Mouse (Mus musculus) intestine, embryonic 14.5 days (tissue): ENCODE data around the gene Iqsec1. TPM values are rescaled to one million over a fixed set of nuclear protein-coding genes. Genes with fewer than 3 reads are reported as not detected.

Experiments used
- ATAC-seq: fragments of 200-750 bp; cut with Nextera tagmentation; replicated peaks from 2 replicates; pipeline ENCODE4 v1.8.0; 2017; ENCODE audit warnings: low read depth, moderate number of reproducible peaks, moderate TSS enrichment, moderate library complexity; ENCODE audit not compliant: low FRiP score, low TSS enrichment
- DNase-seq: peaks from one replicate; pipeline ENCODE4 v3.0.0-alpha.2; 2018; ENCODE audit warnings: low spot score
- H3K27ac ChIP-seq: fragments of 300-500 bp; sonication (generic); 2 replicates; pipeline ENCODE4 v1.5.1; 2014; ENCODE audit warnings: low read depth, mild to moderate bottlenecking, control low read depth
- H3K27me3 ChIP-seq: fragments of 300-500 bp; sonication (generic); replicated peaks from 2 replicates; pipeline ENCODE4 v1.6.1; 2014; ENCODE audit warnings: low read length, control low read depth; ENCODE audit not compliant: control insufficient read depth, insufficient read depth
- H3K36me3 ChIP-seq: fragments of 300-500 bp; sonication (generic); 2 replicates; pipeline ENCODE4 v1.6.1; 2014; ENCODE audit warnings: low read length, control low read depth; ENCODE audit not compliant: control insufficient read depth, insufficient read depth
- H3K4me1 ChIP-seq: fragments of 300-500 bp; sonication (generic); replicated peaks from 2 replicates; pipeline ENCODE4 v1.6.1; 2014; ENCODE audit warnings: low read length, control low read depth, mixed read lengths; ENCODE audit not compliant: control insufficient read depth, insufficient read depth
- H3K4me2 ChIP-seq: fragments of 300-500 bp; sonication (generic); 2 replicates; pipeline ENCODE4 v1.6.1; 2014; ENCODE audit warnings: low read length
- H3K4me3 ChIP-seq: fragments of 300-500 bp; sonication (generic); 2 replicates; pipeline ENCODE4 v1.5.1; 2014; ENCODE audit warnings: low read depth, low read length, control low read depth, mixed read lengths
- H3K9ac ChIP-seq: fragments of 300-500 bp; sonication (generic); 2 replicates; pipeline ENCODE4 v1.6.1; 2014; ENCODE audit warnings: mild to moderate bottlenecking, low read length
- H3K9me3 ChIP-seq: fragments of 300-500 bp; sonication (generic); 2 replicates; pipeline ENCODE4 v1.6.1; 2016; ENCODE audit warnings: low read length, control low read depth; ENCODE audit not compliant: control insufficient read depth
- WGBS: fragments of 180-500 bp; shearing (Covaris S2); extraction: QIAGEN DNeasy Blood & Tissue Kit; methylation state at CpG from one replicate; pipeline ENCODE4 v1.1.7; 2014; 5-methylcytosine and 5-hydroxymethylcytosine counted together
- polyA plus RNA-seq: library from polyadenylated mRNA; unstranded; fragments of >200 nt; fragmentation: Nextera tagmentation; extraction: Ambion mirVana; gene quantifications from 2 replicates; pipeline ENCODE4 v1.2.1, GENCODE M21; 2014

Iqsec1 gene
- polyA plus RNA-seq, 1 experiment from 2014 or later, result 13.0 TPM

DNA sequence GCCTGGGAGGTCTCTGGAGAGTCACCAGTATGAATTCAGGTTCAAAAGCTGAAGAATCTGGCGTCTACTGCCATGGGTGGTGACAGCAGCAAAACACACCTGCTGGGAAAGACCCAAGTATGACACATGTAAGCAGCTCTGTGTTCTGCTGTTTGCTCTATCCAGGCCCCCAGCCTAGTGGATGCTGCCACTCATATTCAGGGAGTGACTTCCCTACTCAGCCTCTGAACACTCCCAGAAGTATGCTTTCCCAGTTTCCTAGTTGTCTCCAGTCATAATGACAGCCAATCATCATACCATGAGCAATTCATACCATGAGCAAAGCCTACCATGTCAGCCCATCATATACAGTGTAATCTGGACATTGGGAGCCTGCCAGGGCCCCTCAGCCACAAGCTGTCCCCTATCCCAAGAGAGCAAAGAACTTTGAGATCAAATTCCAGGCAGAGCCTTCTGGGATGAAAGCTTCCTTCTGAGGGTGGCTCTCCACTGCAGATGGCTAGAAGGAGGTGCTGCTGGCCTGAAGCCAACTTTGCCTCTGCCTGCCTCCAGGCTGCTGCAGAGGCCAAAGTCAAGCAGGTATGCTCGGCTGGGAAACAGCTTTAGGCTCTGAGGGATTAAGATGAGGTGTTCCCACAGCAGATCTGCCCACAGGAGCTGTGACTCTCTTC lies 42.8 kb downstream of the Iqsec1 start:
- peak; percentile 62 for ATAC-seq
- peaks cover 4% of the 10 kb centered on the region for H3K4me1 ChIP-seq
- 57% methylated on average over 2 of the region's 2 CpGs for WGBS
- no peak overlapping the region for H3K4me3 ChIP-seq
- H3K27ac ChIP-seq, result no peak overlapping the region
- no peaks in the 10 kb centered on the region for H3K36me3 ChIP-seq
- H3K4me2 ChIP-seq, result no peak overlapping the region
- peak; percentile 67 for DNase-seq
- no peak overlapping the region for H3K9ac ChIP-seq
- H3K9me3 ChIP-seq, result no peaks in the 10 kb centered on the region
- no peaks in the 10 kb centered on the region for H3K27me3 ChIP-seq

DNA sequence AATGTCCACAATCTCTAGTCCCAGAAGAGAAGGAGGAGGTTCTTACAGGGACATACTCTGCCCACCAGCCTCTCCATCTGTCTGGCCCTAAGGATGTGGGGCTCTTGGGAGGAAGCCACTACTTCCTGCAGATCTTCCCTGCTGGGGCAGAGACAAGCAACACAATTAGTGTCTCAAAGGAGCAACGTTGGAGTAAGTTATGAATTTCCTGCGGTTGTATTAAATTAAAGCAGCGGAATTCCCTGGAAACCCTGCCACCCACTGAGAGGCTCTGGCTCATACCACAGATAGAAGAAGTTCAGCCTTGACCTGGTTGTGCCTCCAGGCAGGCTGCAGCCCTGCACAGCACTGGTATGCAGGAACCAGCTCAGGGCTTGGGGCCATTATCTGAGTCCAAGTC lies 47.2 kb downstream of the Iqsec1 start:
- no peaks in the 10 kb centered on the region for H3K36me3 ChIP-seq
- no peaks in the 10 kb centered on the region for H3K9me3 ChIP-seq
- ATAC-seq (no peak), DNase-seq (no peak)
- H3K4me3 ChIP-seq, result no peak overlapping the region
- no peaks in the 10 kb centered on the region for H3K27me3 ChIP-seq
- H3K4me1 ChIP-seq, result peaks cover 12% of the 10 kb centered on the region
- H3K27ac ChIP-seq, result no peak overlapping the region
- 42% methylated on average over 3 of the region's 3 CpGs for WGBS
- H3K9ac ChIP-seq, result no peak overlapping the region
- H3K4me2 ChIP-seq, result no peak overlapping the region

DNA sequence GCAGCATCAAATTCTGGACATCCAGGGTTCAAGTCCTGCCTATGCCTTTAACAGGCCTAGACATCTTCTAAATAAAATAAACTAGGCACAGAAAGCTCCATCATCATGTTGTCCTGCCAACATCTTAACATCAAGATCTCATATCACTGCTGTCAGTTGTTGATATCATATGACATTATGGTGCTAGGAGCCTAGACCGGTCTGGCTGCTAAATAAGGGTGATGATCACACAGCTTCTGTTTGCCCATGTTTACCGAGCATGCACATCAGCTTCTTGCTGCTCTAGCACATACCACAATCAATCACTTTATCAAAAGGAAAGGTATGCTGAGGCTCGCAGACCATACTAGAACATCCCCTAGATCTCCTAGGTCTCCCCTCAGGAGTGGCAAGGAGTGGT lies 54.8 kb downstream of the Iqsec1 start:
- no peak for ATAC-seq

DNA sequence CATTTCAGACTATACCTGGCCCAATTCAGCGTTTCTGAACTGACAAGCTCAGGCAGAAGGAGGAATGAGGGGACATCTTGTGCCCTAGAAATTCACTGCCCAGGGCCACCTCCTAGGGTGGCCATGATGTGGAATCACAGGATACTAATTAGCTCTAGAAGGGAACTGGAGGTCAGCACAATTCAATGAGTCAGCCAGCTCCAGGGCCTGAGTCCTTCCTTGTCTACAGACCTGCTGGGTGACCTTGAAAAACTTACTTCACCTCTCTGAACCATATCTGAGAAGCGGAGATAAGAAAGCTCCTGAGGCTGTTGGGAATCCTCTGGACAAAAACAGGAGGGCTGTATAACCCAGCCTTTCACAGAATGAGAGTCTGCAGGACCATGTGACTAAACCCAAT lies 59.7 kb downstream of the Iqsec1 start:
- Histone ChIP-seq H3K4me1 (peaks cover 5% of the 10 kb centered on the region), H3K4me2 (no peak overlapping the region), H3K4me3 (no peak overlapping the region), H3K27me3 (no peaks in the 10 kb centered on the region), H3K9me3 (no peaks in the 10 kb centered on the region), H3K27ac (no peak overlapping the region), H3K36me3 (no peaks in the 10 kb centered on the region), H3K9ac (no peak overlapping the region)
- WGBS, result 82% methylated on average over 2 of the region's 2 CpGs
- ATAC-seq (no peak), DNase-seq (no peak)

More for the DNA sequence above, 54.8 kb downstream of the Iqsec1 start:
- Histone ChIP-seq H3K9me3 (no peaks in the 10 kb centered on the region), H3K4me3 (no peak overlapping the region), H3K4me1 (peaks cover 7% of the 10 kb centered on the region; the same call in 1 of the 2 replicates), H3K27ac (no peak overlapping the region), H3K4me2 (no peak overlapping the region), H3K36me3 (no peaks in the 10 kb centered on the region), H3K9ac (no peak overlapping the region), H3K27me3 (no peaks in the 10 kb centered on the region)
- WGBS, result 89% methylated on average over 3 of the region's 3 CpGs
- DNase-seq, result no peak

DNA sequence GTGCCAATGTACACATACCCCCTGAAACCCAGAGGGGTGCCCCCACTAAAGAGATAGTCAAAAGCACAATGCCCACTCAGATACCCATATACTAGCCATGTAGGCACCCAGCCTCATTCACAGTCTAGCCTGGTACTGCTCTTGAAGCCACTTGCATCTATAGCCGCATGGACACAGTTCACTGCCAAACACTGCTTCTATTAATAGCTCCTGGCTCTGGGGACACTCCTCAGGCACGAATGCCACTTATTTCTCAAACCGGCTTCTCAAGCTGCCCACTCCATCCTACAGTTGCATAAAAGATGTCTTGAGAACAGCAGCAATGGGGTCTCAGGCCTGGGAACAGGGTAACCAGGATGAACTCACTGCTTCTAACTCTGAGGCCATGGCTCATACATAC lies 63.0 kb downstream of the Iqsec1 start:
- Histone ChIP-seq H3K27ac (no peak overlapping the region), H3K36me3 (no peaks in the 10 kb centered on the region), H3K4me3 (no peak overlapping the region), H3K9me3 (no peaks in the 10 kb centered on the region), H3K9ac (no peak overlapping the region), H3K4me1 (peaks cover 20% of the 10 kb centered on the region), H3K4me2 (no peak overlapping the region), H3K27me3 (no peaks in the 10 kb centered on the region)
- DNase-seq, result no peak
- WGBS, result 76% methylated on average over 3 of the region's 3 CpGs
- ATAC-seq, result no peak

DNA sequence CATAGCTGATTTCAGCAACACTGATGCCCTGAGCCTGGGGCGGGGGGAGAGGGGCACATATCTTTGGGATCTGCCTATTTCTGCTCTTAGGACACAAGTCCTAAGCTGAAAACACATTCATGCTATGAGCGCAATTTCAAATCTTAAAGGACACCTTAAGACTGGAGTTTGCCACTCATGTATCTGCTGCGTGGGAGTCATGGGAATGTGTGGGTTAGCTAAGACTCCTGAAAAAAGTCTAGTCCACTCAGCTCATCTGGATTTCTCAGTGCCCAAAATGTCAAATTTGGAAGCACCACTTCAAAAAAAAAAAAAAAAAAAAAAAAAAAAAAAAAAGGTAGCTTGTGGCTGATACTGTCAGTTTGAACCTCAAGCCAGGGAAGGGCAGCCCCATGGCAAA lies 63.7 kb downstream of the Iqsec1 start:
- H3K36me3 ChIP-seq, result no peaks in the 10 kb centered on the region
- DNase-seq, result no peak
- no peak overlapping the region for H3K4me3 ChIP-seq
- H3K4me1 ChIP-seq, result peaks cover 27% of the 10 kb centered on the region
- H3K9ac ChIP-seq, result no peak overlapping the region
- no peak overlapping the region for H3K27ac ChIP-seq
- WGBS, result 90% methylated on average over 3 of the region's 3 CpGs
- H3K27me3 ChIP-seq, result no peaks in the 10 kb centered on the region
- ATAC-seq, result no peak
- no peaks in the 10 kb centered on the region for H3K9me3 ChIP-seq
- H3K4me2 ChIP-seq, result no peak overlapping the region

DNA sequence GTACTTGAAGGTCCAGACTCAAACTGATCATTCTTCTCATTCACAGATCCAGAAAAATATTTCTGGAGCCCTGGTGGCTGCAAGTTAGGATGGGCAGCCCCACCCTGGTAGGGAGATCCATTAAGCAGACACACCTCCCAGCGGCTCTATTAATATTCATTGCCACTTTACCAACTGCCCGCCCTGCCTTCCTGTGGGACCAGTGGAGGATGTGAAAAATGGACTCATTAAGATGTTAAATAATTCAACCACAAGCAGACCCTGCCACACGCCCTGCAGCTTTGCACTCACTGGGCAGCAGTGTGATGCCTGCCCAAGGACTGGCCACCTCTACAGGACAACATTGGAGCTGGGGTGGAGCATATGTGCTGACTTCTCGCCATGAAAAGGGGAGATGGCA lies 64.1 kb downstream of the Iqsec1 start:
- no peak overlapping the region for H3K9ac ChIP-seq
- DNase-seq, result no peak
- no peak overlapping the region for H3K27ac ChIP-seq
- no peak for ATAC-seq
- H3K9me3 ChIP-seq, result no peaks in the 10 kb centered on the region
- peaks cover 31% of the 10 kb centered on the region for H3K4me1 ChIP-seq
- H3K4me2 ChIP-seq, result no peak overlapping the region
- WGBS, result 56% methylated on average over 4 of the region's 4 CpGs
- no peaks in the 10 kb centered on the region for H3K27me3 ChIP-seq
- no peaks in the 10 kb centered on the region for H3K36me3 ChIP-seq
- no peak overlapping the region for H3K4me3 ChIP-seq

DNA sequence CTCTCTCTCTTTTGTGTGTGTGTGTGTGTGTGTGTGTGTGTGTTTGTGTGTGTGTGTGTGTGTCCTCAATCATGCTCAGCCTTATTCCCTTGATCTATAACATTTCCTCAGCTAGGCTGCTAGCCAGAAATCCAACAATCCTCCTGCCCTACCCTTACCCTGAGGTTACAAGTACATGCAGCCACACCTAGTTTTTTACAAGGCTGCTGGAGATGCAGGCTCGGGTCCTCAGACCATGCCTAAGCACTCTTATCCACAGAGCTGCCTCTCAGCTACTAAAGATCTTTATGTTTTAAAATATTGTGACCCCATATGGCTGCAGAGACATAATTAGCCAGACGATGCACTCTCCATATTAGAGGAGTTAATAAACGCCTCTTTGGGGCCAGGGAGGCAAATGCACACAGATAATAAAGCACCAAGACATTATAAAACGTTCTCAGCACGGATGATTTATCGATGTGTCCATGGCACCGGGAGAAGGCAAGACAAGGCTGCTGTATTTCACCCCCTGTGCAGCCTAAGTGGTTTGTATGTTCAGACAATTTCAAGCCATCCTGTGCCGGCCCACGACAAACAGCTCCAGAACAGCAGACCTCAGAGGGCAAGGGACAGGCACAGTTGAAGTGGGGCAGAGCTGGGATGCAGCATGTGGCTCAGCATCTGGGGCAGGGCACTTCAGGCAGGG lies 67.1 kb downstream of the Iqsec1 start:
- no peaks in the 10 kb centered on the region for H3K9me3 ChIP-seq
- no peak overlapping the region for H3K4me3 ChIP-seq
- 0 out of 2 replicates have a peak, but pooled peaks have one; percentile 53 for ATAC-seq
- H3K9ac ChIP-seq, result no peak overlapping the region
- no peak overlapping the region for H3K4me2 ChIP-seq
- H3K36me3 ChIP-seq, result no peaks in the 10 kb centered on the region
- H3K4me1 ChIP-seq, result peaks cover 28% of the 10 kb centered on the region
- WGBS, result 29% methylated on average over 9 of the region's 9 CpGs
- no peaks in the 10 kb centered on the region for H3K27me3 ChIP-seq
- DNase-seq, result no peak
- H3K27ac ChIP-seq, result no peak overlapping the region
